Mouse (Mus musculus) brain, embryonic 14.5 days (tissue): ENCODE measurements around the gene Bcat2.

ENCODE experiments used
- CTCF ChIP-seq: fragments of 200-500 bp; IDR thresholded peaks from 2 replicates; pipeline ENCODE4 v1.5.1; 2012; ENCODE audit warnings: inconsistent platforms, mild to moderate bottlenecking, moderate library complexity, borderline replicate concordance; ENCODE audit not compliant: insufficient read depth, insufficient read length; ENCODE audit errors: extremely low read depth
- POLR2A ChIP-seq: fragments of 200-500 bp; IDR thresholded peaks from 2 replicates; pipeline ENCODE4 v1.6.1; 2012; ENCODE audit warnings: mild to moderate bottlenecking, inconsistent platforms, borderline replicate concordance; ENCODE audit not compliant: poor library complexity, insufficient read depth, insufficient read length, severe bottlenecking; ENCODE audit errors: extremely low read depth

DNA sequence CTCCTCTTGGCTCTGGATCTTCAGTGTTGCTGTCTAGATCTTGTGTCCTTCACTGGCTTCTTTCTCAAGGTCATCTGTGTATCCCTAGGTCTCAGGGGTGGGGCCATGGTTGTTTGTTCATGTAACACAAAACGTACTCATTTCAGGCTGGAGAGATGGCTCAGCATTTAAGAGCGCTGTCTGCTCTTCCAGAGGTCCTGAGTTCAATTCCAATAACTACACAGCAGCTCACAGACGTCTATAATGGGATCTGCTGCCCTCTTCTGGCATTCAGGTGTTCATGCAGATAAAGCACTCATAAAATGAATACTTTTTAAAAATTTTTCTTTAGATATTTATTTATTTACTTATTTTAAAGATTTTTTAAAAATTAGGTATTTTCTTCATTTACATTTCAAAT lies 20.9 kb downstream of the Bcat2 start:
- TF ChIP-seq CTCF (peak; percentile 24; the same call in 1 of the 2 replicates), POLR2A (no peak)
